Mouse (Mus musculus) embryonic fibroblast, embryonic 13.5 days (primary cell): ENCODE measurements around the gene Adam1a. TPM values are rescaled to one million over a fixed set of nuclear protein-coding genes. Genes with fewer than 3 reads are reported as not detected.
"Not testable (repeated sequence)": the region's sequence is repeated elsewhere in the genome, so short reads cannot be mapped to it uniquely, and the experiment has no call there.

Source experiments
- H3K27ac ChIP-seq: 2 replicates; pipeline ENCODE4 v1.5.1; 2012; ENCODE audit warnings: low read length, control low read depth, inconsistent platforms; ENCODE audit not compliant: insufficient read depth
- H3K4me1 ChIP-seq: 2 replicates; pipeline ENCODE4 v1.6.1; 2011; ENCODE audit warnings: low read length; ENCODE audit not compliant: control insufficient read depth, insufficient read depth
- H3K4me3 ChIP-seq: 2 replicates; pipeline ENCODE4 v1.5.1; 2011; ENCODE audit warnings: mild to moderate bottlenecking, control low read depth, low read length; ENCODE audit not compliant: insufficient read depth
- CTCF ChIP-seq: IDR thresholded peaks from 2 replicates; pipeline ENCODE4 v1.5.1; 2011; ENCODE audit warnings: mild to moderate bottlenecking, control low read depth, low read length, moderate library complexity, borderline replicate concordance; ENCODE audit not compliant: insufficient read depth
- POLR2A ChIP-seq: IDR thresholded peaks from 2 replicates; pipeline ENCODE4 v1.6.1; 2011; ENCODE audit warnings: low read depth, mild to moderate bottlenecking, control low read depth, low read length, moderate library complexity
- polyA plus RNA-seq: library from polyadenylated mRNA; stranded (reverse); fragments of >200 nt; gene quantifications from 2 replicates; pipeline ENCODE4 v1.2.4, GENCODE M21; 2011; ENCODE audit warnings: low read depth; ENCODE audit not compliant: missing spikeins, insufficient read length

Adam1a gene
- polyA plus RNA-seq, 1 experiment, result 2.7 TPM

DNA sequence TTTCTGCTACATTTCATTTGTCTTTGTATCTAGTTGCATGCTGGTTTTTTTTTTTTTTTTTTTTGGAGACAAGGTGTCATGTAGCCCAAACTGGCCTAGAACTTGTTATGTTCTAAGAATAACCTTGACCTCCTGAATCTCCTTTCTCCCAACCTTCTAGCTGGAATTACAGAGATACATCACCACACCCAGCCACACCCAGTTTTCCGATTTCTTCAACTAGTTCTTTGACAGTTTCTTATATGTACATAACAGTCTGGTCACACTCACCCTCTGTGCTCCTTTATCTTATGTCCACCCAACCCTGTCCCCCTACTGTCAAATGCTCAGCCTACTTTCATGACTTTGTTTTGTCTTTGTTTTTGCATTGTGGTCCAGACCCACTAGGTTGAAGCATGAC, 38.4 kb downstream of the Adam1a start:
- no peaks in the 10 kb centered on the region for H3K4me1 ChIP-seq
- TF ChIP-seq POLR2A (no peak), CTCF (no peak)

DNA sequence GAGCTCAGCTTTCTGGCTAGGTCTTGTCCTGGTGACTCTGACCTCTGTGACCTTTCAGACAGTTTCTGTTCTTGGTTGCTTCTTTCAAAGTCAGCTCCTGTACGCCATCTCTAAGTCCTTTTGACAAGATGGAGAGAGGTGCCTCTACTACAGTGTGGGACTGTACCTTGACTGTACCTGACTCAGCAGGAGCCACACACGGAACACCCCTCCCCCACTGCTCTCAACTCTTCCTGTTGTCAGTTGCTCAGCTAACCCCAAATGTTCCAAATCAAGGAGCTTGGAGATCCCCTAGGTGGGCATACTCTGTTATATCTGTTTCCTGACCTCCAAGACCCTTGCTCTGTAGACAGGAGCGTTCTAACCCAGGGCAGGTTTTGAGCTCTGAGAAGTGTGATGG, 42.1 kb downstream of the Adam1a start, which contains the start of gene Adam1b:
Gene Adam1b (minus strand): TSS at position 205 of the 400 bp plus-strand sequence.
- TF ChIP-seq POLR2A (no peak), CTCF (no peak)
- Histone ChIP-seq H3K4me1 (no peaks in the 10 kb centered on the region), H3K4me3 (no peak within 1 kb of the TSS), H3K27ac (no peak within 1 kb of the TSS)

More for the DNA sequence above, 38.4 kb downstream of the Adam1a start:
- Histone ChIP-seq H3K27ac (no peak overlapping the region), H3K4me3 (no peak overlapping the region)

- H3K4me3 ChIP-seq, H3K4me1 ChIP-seq: not testable (repeated sequence)
Measured at GRCm38 (mm10) chr5:121501424-121501996, 43.8 kb downstream of the Adam1a start.

GRCm38 (mm10) chr5:121500719-121501118, 44.6 kb downstream of the Adam1a start:
- no peak for TF ChIP-seq CTCF
- no peak for TF ChIP-seq POLR2A
- Histone ChIP-seq H3K4me1 (no peaks in the 10 kb centered on the region), H3K27ac (no peak overlapping the region)

More at GRCm38 (mm10) chr5:121501424-121501996, 43.8 kb downstream of the Adam1a start:
- H3K27ac ChIP-seq, result not testable (repeated sequence)

GRCm38 (mm10) chr5:121493305-121493704, 52.0 kb downstream of the Adam1a start:
- Histone ChIP-seq H3K27ac (no peak overlapping the region), H3K4me1 (no peaks in the 10 kb centered on the region), H3K4me3 (no peak overlapping the region)
- no peak for TF ChIP-seq CTCF
- TF ChIP-seq POLR2A, result no peak

More at GRCm38 (mm10) chr5:121500719-121501118, 44.6 kb downstream of the Adam1a start:
- H3K4me3 ChIP-seq, result no peak overlapping the region

DNA sequence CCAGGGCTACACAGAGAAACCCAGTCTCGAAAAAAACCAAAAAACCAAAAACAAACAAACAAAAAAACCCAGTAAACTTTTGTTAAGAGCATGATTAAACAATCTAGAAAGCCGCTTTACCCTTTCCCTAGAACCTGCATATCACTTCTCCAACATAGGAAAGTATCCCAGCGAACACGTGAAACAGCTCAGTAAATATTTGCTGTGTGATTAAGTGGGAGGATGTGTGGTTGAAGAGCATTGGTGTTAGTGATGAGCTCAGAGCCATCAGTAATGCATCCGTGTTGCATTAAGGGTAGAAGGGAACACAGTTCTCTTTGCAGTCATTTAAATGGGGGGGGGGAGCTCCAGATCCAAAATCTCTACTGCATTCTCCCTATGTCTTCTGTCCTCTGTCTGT, 60.5 kb downstream of the Adam1a start:
- H3K4me3 ChIP-seq, result no peak overlapping the region
- no peak overlapping the region for H3K27ac ChIP-seq
- no peaks in the 10 kb centered on the region for H3K4me1 ChIP-seq
- TF ChIP-seq CTCF (no peak), POLR2A (no peak)

DNA sequence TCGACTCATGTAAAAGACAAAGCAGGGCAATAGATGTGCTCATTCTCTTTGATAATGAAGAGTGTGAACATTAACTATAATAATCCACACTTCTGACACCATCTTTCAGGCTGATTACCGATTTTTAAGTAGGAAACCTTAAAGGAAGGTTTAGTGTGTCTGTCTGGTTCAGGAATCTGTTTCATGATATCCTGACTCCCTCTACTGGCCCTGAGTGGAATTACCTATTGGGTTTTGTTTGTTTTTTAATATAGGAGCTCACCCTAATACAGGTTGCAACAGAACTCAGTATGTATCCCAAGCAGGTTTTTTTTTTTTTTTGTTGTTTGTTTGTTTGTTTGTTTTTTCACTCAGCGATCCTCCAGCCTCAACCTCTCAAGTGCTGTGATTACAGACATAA, 67.6 kb downstream of the Adam1a start:
- no peak overlapping the region for H3K27ac ChIP-seq
- no peak for TF ChIP-seq CTCF
- TF ChIP-seq POLR2A, result no peak
- H3K4me3 ChIP-seq, result no peak overlapping the region
- no peaks in the 10 kb centered on the region for H3K4me1 ChIP-seq

- no peaks in the 10 kb centered on the region for H3K4me1 ChIP-seq
- no peak overlapping the region for H3K4me3 ChIP-seq
- TF ChIP-seq CTCF (no peak), POLR2A (no peak)
- H3K27ac ChIP-seq, result no peak overlapping the region
Measured at GRCm38 (mm10) chr5:121476040-121476439, 69.2 kb downstream of the Adam1a start.

GRCm38 (mm10) chr5:121474610-121475009, 70.7 kb downstream of the Adam1a start:
- TF ChIP-seq POLR2A (no peak), CTCF (no peak)
- Histone ChIP-seq H3K4me3 (no peak overlapping the region), H3K27ac (no peak overlapping the region), H3K4me1 (no peaks in the 10 kb centered on the region)

GRCm38 (mm10) chr5:121472411-121472810, 72.9 kb downstream of the Adam1a start:
- H3K4me1 ChIP-seq, result no peaks in the 10 kb centered on the region
- H3K27ac ChIP-seq, result no peak overlapping the region
- H3K4me3 ChIP-seq, result no peak overlapping the region
- TF ChIP-seq POLR2A, result no peak
- TF ChIP-seq CTCF, result no peak
